Mouse (Mus musculus) kidney, postnatal 14 days (tissue): ENCODE results near the gene Ecm2.

Experiments used
- DNase-seq: peaks from one replicate; pipeline ENCODE4 v3.0.0; 2022; ENCODE audit warnings: mixed read lengths

Gene Ecm2

DNA sequence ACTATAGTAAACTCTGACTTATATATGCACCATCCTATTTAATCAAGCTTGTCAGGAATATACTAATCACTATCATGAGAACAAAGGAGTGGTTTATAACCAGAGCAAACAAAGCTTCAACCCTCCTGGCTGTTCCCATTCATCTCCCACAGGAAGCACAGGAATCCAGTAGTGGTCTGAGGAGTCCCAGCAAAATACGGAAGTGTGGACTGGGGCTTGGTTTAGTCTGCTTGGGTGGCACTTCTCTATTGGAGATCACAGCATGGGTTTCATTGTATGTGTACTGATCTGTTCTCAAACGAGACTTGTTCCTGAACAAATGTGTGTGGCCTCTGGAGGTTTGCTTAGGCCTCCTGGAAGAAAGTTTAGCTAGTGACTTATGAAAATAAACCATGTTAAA lies 14.2 kb downstream of the Ecm2 start:
- peak; percentile 5 for DNase-seq

DNA sequence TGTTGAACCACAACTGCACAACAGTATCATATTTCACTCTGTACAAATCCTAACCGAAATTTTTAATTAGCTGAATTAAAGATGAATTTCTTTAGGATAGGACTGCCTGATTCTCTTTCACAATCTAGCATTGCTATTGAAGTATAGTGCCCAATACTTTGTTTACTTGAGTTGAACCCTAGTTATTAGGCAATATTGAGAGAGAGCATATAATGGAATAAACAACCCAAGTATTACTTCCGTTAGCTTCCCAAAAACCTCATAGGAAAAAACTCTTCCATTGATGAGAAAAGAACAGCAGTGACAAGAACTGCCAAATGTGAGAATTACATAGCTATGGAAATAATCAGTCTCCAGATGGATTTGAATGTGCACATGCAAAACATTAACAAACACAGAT lies 21.6 kb downstream of the Ecm2 start:
- DNase-seq, result no peak

DNA sequence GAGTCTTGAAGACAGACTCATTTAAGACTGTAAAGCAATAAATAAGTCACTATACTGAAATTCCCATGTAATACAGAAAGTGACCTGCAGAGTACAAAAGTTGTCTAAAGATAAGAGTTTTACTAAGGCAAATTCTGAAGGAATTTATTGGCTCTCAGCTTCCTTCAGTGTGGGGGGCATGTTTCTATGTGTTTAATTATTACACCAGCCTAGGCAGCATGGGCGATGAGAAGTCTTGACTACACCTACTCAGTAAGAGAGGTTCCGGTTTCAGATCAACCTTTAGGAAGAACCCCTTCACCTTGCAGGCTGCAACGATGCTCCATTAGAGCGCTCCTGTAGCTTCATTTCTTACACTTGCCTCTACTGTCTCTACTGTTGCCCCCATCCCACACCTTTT lies 26.0 kb downstream of the Ecm2 start:
- no peak for DNase-seq

DNA sequence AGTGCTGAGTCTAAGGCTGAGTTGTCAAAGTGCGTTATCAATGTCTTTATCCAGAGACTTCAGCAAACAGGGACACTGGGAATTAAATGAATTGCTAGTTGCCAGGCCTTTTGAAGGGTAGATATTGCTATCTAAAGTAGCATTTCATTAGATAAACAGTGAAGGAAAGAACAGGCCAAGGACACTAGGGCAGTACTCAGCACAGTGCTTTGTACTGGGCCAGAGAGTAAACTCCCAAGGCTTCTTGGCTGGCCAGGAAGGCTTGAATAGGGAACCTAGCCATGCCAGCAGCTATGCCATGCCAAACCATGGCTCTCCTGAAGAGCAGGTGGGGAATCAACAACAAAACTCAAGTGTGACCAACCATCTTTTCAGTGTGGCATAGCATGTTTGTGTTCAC lies 32.3 kb downstream of the Ecm2 start:
- no peak for DNase-seq

DNA sequence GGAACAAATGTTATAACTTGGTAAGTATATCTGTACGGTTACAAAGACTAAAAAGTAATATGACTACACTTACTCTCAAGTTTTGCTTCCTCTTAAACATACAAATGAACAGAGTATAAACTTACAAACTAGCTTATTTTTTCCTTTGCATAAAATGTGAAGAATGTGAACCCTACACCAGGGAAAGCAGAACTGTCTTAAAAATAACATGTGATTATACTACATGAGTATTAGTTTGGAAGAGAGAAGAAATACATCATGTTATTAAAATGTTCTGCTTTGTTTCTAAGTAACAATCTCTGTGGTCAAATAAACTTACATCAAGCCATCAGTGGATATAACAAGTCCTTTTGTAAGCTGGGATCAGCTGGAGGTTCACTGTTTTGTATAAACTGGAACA lies 34.1 kb downstream of the Ecm2 start:
- DNase-seq, result no peak

DNA sequence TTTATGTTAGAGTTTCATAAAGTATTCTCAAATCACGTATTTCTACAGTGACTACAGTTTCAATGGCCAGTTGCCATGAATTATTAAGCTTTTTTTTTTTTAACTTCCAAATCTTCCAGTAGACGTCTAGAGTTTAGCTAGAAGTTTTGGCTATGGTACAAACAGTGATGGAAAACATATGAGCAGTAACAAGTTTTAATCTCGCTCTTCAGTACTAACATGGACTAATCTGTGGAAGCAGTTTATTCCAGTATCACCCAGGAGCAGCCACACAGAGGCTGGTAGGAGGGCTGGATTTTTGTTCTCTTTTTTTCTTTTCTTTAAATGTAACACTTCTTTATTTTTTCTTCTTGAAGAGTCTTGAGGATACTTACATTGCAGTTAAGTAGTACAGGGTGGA lies 39.7 kb downstream of the Ecm2 start, which contains the start of gene Aspn:
Aspn (plus strand) TSS at position 165 of the 400 bp plus-strand sequence.
- DNase-seq, result no peak

DNA sequence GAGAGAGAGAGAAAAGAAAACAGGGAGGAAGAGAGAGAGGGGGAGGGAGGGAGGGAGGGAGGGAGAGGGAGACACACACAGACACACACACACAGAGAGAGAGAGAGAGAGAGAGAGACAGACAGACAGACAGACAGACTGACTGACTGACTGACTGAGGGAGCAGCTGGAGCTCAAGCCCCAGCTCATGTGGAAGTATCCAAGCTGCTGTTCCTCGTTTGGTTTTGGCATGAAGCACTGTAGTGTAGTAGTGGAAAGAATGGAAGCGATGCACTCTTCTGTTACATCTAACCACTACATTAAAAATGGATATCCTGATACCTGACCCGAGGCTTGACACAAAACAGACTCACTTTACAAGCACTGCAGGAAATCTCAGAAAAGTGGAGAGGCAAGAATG lies 41.0 kb downstream of the Ecm2 start:
- DNase-seq, result peak; percentile 22

DNA sequence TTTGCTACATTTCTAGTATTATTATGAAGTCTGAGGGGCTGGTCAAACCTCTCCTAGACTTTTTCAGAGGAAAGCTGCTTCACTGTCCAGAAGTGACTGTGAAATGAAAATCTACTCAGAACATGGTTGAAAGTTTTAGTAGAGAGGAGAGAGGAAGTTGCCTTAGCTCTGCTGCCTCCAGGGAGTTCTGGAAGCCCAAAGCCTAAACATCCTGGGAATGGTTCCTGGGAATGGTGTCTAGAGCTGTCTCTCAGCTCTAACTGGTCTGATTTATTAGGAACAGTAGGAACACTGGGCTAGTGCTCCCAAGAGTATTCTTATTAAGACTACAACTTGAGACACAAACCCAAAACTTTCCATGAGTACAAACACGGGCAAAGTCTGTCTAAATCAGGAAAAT lies 41.9 kb downstream of the Ecm2 start:
- DNase-seq, result peak; percentile 41

DNA sequence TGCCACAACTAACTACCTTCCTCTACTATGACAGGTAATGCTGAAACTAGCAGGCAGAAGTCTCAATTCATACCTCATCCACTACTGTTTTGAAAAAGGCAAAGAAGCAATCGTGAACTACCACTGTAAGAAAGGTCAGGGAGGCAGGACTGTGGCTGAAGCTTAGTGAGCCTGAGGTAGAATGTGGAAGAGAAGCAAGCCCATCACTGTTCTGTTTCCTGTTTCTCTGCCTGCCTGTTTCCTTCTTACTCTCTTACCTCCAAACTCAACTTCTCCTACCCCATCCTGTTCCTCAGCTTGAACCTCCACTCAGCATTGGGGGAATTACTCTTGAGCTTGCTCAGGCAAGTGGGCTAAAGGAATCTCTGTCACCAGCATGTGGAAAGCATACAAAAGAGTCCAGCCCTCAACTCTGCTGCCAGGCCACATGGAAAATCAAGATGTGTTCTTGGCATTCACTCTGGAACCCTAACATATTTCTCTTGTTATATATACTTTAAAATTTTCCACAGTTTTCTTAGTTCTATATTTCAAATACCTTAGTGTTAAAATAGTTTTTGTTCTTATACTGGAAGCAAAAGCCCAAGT lies 43.0 kb downstream of the Ecm2 start:
- DNase-seq, result no peak

DNA sequence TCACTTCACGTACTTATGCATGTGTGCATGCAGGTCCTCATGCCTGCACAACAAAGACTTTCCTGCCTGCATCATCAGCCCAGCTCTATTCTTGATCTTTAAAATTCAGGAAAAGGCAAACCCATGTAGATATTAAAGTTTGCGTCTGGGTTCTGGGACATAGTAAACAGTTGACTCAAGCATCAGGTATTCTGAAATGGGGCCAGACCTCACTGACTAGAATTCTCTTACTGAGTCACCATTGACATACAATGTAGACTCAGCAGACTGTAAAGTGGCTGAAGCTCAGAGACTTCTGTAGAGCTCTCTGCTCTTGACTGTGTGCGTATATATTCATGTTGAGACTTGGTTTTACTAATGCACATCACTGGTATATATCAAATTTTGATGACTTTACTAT lies 45.0 kb downstream of the Ecm2 start:
- no peak for DNase-seq

DNA sequence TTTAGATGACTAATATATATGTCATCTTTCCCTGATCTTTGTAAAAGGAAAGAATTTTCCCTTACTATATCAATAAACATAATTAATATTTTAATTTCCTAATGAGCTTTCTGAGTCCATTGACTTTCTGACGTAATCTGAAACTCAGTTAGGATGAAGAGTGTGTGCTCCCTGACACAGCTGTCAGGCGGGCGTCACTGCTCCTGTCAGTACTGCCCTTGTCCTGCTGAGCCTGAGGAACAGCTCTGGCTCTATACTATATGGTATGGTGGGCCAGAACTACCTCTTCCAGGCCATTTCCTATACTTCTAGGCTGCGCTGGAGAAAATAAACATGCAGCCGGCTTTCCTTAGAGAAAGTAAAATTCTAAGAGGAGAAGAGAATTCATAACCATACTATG lies 49.9 kb downstream of the Ecm2 start:
- no peak for DNase-seq

DNA sequence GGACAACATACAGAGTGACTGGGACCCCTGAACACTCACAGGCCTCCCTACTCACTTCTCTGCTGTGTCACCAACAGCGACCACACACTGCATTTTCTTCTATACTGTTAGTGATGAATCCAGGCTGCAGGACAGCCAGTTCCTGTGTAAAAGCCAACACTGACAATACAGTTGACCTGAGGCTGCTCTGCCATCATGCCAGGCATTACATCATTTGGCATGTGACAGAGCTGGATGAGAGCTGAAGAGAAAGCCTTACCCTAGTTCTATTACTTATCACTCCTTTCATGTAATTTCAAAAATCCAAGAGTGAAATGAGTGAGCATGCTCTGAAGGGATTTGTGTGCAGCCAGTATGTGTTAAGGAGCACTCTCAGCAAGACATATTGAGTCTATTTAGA lies 51.6 kb downstream of the Ecm2 start:
- no peak for DNase-seq

DNA sequence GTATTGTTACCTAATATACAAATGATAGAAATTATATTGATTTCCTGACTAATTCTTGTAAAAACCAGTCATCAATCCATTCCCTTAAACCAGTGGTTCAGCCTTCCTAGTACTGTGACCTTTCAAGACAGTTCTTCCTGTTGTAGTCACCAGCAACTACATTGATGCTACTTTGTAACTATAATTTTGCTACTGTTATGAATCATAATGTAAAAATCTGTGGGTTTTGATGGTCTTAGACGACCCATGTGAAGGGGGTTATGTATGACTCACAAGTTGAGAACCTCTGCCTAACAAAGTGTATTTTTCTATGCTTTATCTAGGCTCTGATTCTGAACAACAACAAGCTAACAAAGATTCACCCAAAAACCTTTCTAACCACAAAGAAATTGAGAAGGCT lies 52.3 kb downstream of the Ecm2 start:
- DNase-seq, result no peak

DNA sequence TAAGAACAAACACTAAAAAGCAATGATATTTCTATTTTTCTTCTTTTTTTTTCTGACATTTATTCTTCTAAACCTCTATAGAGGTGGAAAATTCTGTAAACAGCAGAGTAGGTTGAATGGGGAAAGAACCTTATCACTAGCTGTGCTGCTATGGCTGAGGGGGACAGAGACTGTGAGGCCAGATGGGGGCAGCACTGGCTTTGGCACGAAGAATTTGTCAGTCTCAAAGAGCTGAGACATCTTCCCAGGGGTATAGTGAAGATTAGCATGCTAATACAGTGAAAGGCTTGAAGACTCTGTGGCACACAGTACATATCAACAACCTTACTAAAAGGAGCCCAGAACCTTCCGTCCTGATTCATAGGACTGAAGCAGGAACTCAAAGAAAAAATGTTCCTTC lies 54.6 kb downstream of the Ecm2 start:
- DNase-seq, result peak; percentile 65

DNA sequence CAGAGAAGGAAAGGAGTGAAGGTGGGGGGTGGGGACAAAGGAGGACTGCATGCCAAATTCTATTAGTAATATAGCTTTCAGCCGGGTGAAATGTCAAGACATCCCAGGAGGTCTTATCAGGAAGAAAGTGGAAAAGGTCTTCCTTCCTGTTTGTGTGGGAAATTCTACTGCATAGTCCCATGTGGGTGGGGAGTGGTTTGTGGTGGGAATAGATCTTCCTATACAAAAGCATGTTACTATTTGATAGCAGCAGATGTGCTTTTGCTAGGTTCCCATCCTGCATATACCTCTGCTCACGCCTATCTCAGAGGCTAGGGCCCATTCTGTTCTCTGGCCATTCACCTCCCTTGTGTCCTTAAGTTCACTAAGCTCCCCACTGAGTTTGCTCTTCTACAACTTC lies 56.3 kb downstream of the Ecm2 start:
- no peak for DNase-seq

DNA sequence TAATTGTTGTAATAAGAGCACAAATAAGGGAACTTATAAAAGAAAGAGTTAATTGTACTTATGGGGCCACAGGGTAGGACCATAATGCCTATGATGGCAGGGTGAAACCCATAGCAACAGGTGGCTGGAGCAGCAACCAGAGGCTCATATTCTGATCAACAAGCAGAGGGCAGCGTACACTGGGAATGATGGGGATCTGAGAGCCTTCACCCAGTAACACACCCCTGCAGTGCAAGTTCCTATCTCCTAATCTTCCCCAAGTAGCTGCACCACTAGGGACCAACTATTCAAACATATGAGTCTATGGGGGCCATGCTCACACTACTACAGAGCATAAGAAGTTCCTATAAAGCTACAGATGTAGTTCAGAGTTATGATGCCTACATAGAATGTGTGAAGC lies 59.7 kb downstream of the Ecm2 start:
- DNase-seq, result no peak

DNA sequence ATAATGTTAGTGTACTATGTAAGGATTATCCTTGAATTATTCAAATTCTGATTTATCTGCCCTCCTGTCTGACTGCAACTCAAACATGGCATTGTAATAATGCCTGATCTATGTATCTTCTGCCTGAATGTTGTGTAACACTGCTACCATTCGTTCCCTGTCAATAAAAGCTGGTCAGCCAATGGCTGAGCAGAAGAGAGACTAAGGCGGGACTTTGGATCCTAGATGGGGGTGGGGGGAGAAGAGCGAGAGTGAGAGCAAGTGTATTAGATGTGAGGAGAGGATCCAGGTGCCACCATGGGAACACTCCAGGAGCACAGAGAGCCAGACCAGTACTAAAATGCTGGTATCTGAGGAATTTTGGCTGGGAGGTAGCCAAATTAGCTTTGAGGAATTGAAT lies 65.8 kb downstream of the Ecm2 start:
- DNase-seq, result no peak

DNA sequence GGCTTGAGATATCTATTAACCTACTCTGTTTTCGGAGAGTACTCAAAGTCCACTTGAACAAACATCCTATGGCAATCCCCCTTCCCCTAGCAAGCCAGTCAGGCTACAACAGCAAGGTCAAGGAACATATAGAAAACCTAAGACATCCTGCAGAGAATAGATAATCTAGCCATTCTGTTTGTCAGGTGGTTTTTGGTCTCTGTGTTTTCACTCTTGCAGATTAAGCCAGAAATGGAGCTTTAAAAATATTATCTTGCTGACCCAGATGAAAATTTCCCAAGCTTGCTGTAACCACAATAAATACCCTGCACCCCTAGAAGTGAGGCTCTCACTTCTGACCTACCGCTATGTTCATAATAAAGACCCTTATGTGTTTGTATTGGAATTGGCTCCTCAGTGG lies 66.8 kb downstream of the Ecm2 start:
- DNase-seq, result no peak

DNA sequence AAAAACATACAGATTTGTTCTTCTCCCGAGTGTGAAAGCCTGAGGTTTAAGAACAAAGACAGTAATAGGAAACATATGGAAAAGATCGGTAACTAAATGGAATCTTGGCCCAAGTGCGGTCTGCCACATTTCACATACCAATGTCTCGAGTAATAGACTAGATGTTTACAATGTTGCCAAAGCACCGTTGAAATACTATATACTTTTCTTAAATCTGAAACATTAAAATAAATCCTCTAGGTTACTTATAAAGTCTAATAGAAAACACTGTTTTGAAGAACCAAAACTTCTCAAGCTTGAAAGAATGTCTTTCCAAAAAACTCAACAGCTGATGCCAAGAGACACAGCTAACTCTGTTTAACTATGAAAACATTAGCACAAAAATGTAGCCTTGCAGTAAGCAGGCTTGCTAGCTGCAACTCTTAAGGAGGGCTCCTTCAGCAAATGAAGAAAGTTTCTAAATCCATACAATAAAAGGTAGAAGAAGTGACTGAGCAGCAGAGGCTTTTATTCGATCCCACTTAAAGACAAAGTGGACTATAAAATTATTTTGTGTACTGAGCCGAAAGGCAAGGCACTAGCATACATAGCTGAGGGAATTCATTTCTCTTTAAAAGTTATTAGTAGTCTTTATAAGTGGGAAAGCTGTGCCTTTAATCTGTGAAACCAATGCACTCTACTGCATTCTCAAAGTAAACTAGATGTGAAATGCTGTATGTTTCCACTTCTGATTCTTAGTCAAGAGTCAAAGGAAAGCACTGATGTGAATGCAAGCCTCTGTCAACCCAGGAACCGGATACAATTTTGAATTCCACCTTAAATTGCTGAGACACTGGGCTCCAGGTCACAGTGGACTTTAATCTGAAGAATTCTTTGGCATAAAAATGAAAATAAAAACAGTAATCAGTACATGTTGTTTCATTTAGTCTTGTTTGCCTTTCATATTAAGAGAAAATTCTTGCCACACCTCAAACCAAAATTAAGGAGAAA lies 77.2 kb downstream of the Ecm2 start, which contains the start of gene Omd:
Omd (plus strand) TSS at position 922 of the 990 bp plus-strand sequence.
- peak; percentile 56 for DNase-seq
